Mouse (Mus musculus) G1E (cell line): ENCODE data around the gene Camkk2.

Source experiments
- CTCF ChIP-seq: IDR thresholded peaks from 2 replicates; pipeline ENCODE4 v1.5.1; 2012; ENCODE audit warnings: low read depth, low read length, inconsistent platforms, mixed read lengths
- GATA1 ChIP-seq: IDR thresholded peaks from 2 replicates; pipeline ENCODE4 v1.6.1; 2012; ENCODE audit warnings: borderline replicate concordance, low read length, inconsistent platforms, mixed read lengths
- GATA2 ChIP-seq: IDR thresholded peaks from 2 replicates; pipeline ENCODE4 v1.6.1; 2012; ENCODE audit warnings: low read depth, low read length, inconsistent platforms, borderline replicate concordance
- POLR2AphosphoS5 ChIP-seq: IDR thresholded peaks from 2 replicates; pipeline ENCODE4 v1.6.1; 2012; ENCODE audit warnings: low read depth, low read length, inconsistent platforms; ENCODE audit not compliant: insufficient replicate concordance
- TAL1 ChIP-seq: conservative IDR thresholded peaks from 2 replicates; pipeline ENCODE4 v1.6.1; 2012; ENCODE audit warnings: low read depth, low read length, inconsistent platforms, mixed read lengths

GRCm38 (mm10) chr5:122719168-122719567, 60.0 kb downstream of the Camkk2 start:
- TF ChIP-seq CTCF (no peak), POLR2AphosphoS5 (no peak), TAL1 (no peak), GATA1 (no peak), GATA2 (no peak)
